Mouse (Mus musculus): ENCODE data around the gene Agap1.

GRCm38 (mm10) chr1:89724555-89724954 lies 269.9 kb downstream of the Agap1 start:
- TF ChIP-seq CTCF (conservative IDR thresholded peaks at IDR 0.05; ENCODE audit: insufficient read depth, insufficient read length, low read depth, low read length): no peak
- no peak for TF ChIP-seq POLR2A (IDR thresholded peaks at IDR 0.05; ENCODE audit: low read depth, low read length)

Measured in kidney, adult 2 months (tissue).